Mouse (Mus musculus) adrenal gland, postnatal 14 days (tissue): ENCODE measurements at regions not wholly inside any gene's neighbourhood (a gene's known extent, or its start where the extent isn't known, plus 50 kb on each side); places are given as distances from the start of the nearest gene placed in this dataset.
"Not testable (repeated sequence)": the region's sequence is repeated elsewhere in the genome, so short reads cannot be mapped to it uniquely, and the experiment has no call there.

ENCODE experiments used
- DNase-seq: peaks from one replicate; pipeline ENCODE4 v3.0.0; 2021; ENCODE audit warnings: mixed read lengths

- DNase-seq: no peak
Measured at GRCm38 (mm10) chr9:85920745-85921614, 78.8 kb downstream of the Tpbg start.

GRCm38 (mm10) chr9:85925259-85925658 lies 83.1 kb downstream of the Tpbg start:
- no peak for DNase-seq

- no peak for DNase-seq
Measured at GRCm38 (mm10) chr9:85932209-85932608, 90.0 kb downstream of the Tpbg start.

- not testable (repeated sequence) for DNase-seq
Measured at GRCm38 (mm10) chr9:85943066-85943684, 101.0 kb downstream of the Tpbg start.

GRCm38 (mm10) chr9:85948495-85949137 lies 106.4 kb downstream of the Tpbg start:
- DNase-seq: no peak

GRCm38 (mm10) chr9:85951777-85952176 lies 109.6 kb downstream of the Tpbg start:
- no peak for DNase-seq

- no peak for DNase-seq
Measured at GRCm38 (mm10) chr9:85970076-85970475, 127.9 kb downstream of the Tpbg start.

GRCm38 (mm10) chr9:85981428-85981827 lies 139.2 kb downstream of the Tpbg start:
- DNase-seq: no peak

- not testable (repeated sequence) for DNase-seq
Measured at GRCm38 (mm10) chr9:85983516-85983915, 141.3 kb downstream of the Tpbg start.

- no peak for DNase-seq
Measured at GRCm38 (mm10) chr9:85985671-85986070, 143.5 kb downstream of the Tpbg start.

- no peak for DNase-seq
Measured at GRCm38 (mm10) chr9:85986142-85986541, 144.0 kb downstream of the Tpbg start.

GRCm38 (mm10) chr9:86002996-86003395 lies 160.8 kb downstream of the Tpbg start:
- no peak for DNase-seq

GRCm38 (mm10) chr9:86011661-86012060 lies 169.5 kb downstream of the Tpbg start:
- DNase-seq: no peak

GRCm38 (mm10) chr9:86015841-86016240 lies 173.7 kb downstream of the Tpbg start:
- DNase-seq: no peak

- DNase-seq: no peak
Measured at GRCm38 (mm10) chr9:86020133-86020532, 178.0 kb downstream of the Tpbg start.

- DNase-seq: no peak
Measured at GRCm38 (mm10) chr9:86020765-86021164, 178.6 kb downstream of the Tpbg start.

- no peak for DNase-seq
Measured at GRCm38 (mm10) chr9:86030738-86031137, 188.6 kb downstream of the Tpbg start.

- DNase-seq: no peak
Measured at GRCm38 (mm10) chr9:86044098-86044497, 201.9 kb downstream of the Tpbg start.

- DNase-seq: peak; percentile 8
Measured at GRCm38 (mm10) chr9:86058116-86058515, 215.9 kb downstream of the Tpbg start.

GRCm38 (mm10) chr9:86060049-86060448 lies 217.9 kb downstream of the Tpbg start:
- DNase-seq: no peak

GRCm38 (mm10) chr9:86061230-86061629 lies 219.1 kb downstream of the Tpbg start:
- no peak for DNase-seq

- DNase-seq: no peak
Measured at GRCm38 (mm10) chr9:86079275-86079674, 237.1 kb downstream of the Tpbg start.

- no peak for DNase-seq
Measured at GRCm38 (mm10) chr9:86081873-86082272, 239.7 kb downstream of the Tpbg start.
